Mouse (Mus musculus): Measurements from ENCODE around the gene Ap1b1. TPM values are rescaled to one million over a fixed set of nuclear protein-coding genes. Genes with fewer than 3 reads are reported as not detected.
"Not testable (repeated sequence)": the region's sequence is repeated elsewhere in the genome, so short reads cannot be mapped to it uniquely, and the experiment has no call there.

Gene Ap1b1
- polyA plus RNA-seq, 1 experiment from 2014 or later = 58.6 TPM

GRCm38 (mm10) chr11:5068126-5068971, 81.7 kb downstream of the Ap1b1 start:
- Histone ChIP-seq H3K9me3 (no peaks in the 10 kb centered on the region), H3K27ac (replicated peaks) (no peak overlapping the region), H3K36me3 (replicated peaks) (peaks cover 65% of the 10 kb centered on the region), H3K4me3 (no peak overlapping the region), H3K27me3 (replicated peaks; ENCODE audit: low read depth, poor library complexity, severe bottlenecking) (peaks cover 18% of the 10 kb centered on the region), H3K4me1 (peaks cover 20% of the 10 kb centered on the region)
- no peak for DNase-seq (ENCODE audit: low spot score)
- WGBS = 87% methylated on average over 9 of the region's 9 CpGs

DNA sequence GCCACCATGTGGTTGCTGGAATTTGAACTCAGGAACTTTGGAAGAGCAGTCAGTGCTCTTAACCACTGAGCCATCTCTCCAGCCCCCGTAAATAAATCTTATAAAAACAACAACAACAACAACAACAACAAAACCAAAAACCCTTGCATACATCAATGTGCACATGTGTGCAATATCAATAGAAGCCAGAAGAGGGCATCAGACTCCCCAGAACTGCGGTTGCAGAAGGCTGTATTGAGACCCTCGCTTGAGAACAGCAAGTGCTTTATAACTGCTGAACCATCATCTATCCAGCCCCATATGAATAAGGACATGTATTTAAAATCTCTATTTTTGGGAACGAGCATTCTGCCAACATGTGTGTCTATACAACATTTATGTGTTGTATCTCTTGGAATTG, 88.3 kb downstream of the Ap1b1 start:
- WGBS = 73% methylated on average over 4 of the region's 4 CpGs
- no peaks in the 10 kb centered on the region for H3K9me3 ChIP-seq
- DNase-seq (ENCODE audit: low spot score) = no peak
- H3K4me1 ChIP-seq = no peaks in the 10 kb centered on the region
- H3K4me3 ChIP-seq = no peak overlapping the region
- no peak overlapping the region for H3K27ac ChIP-seq (replicated peaks)
- no peaks in the 10 kb centered on the region for H3K27me3 ChIP-seq (replicated peaks; ENCODE audit: low read depth, poor library complexity, severe bottlenecking)
- H3K36me3 ChIP-seq (replicated peaks) = peaks cover 92% of the 10 kb centered on the region

GRCm38 (mm10) chr11:5075760-5076159, 89.1 kb downstream of the Ap1b1 start:
- peaks cover 92% of the 10 kb centered on the region for H3K36me3 ChIP-seq (replicated peaks)

GRCm38 (mm10) chr11:5076843-5077242, 90.2 kb downstream of the Ap1b1 start:
- H3K36me3 ChIP-seq (replicated peaks) = peaks cover 92% of the 10 kb centered on the region
- not testable (repeated sequence) for H3K4me1 ChIP-seq; H3K9me3 ChIP-seq; H3K27ac ChIP-seq (replicated peaks); DNase-seq (ENCODE audit: low spot score); H3K27me3 ChIP-seq (replicated peaks; ENCODE audit: low read depth, poor library complexity, severe bottlenecking); H3K4me3 ChIP-seq
- WGBS = 91% methylated on average over 4 of the region's 5 CpGs

More at GRCm38 (mm10) chr11:5075760-5076159, 89.1 kb downstream of the Ap1b1 start:
- DNase-seq (ENCODE audit: low spot score) = no peak
- Histone ChIP-seq H3K4me1 (no peaks in the 10 kb centered on the region), H3K27ac (replicated peaks) (no peak overlapping the region), H3K4me3 (no peak overlapping the region), H3K27me3 (replicated peaks; ENCODE audit: low read depth, poor library complexity, severe bottlenecking) (no peaks in the 10 kb centered on the region), H3K9me3 (no peaks in the 10 kb centered on the region)

GRCm38 (mm10) chr11:5089147-5089546, 102.5 kb downstream of the Ap1b1 start:
- WGBS = 96% methylated on average over 1 of the region's 1 CpGs
- Histone ChIP-seq H3K4me3 (no peak overlapping the region), H3K27me3 (replicated peaks; ENCODE audit: low read depth, poor library complexity, severe bottlenecking) (no peaks in the 10 kb centered on the region), H3K4me1 (no peaks in the 10 kb centered on the region), H3K9me3 (no peaks in the 10 kb centered on the region), H3K36me3 (replicated peaks) (peaks cover 99% of the 10 kb centered on the region), H3K27ac (replicated peaks) (no peak overlapping the region)
- DNase-seq (ENCODE audit: low spot score) = no peak

- H3K4me3 ChIP-seq = no peak overlapping the region
- H3K4me1 ChIP-seq = peaks cover 10% of the 10 kb centered on the region
- no peak for DNase-seq (ENCODE audit: low spot score)
- 66% methylated on average over 2 of the region's 2 CpGs for WGBS
- peaks cover 94% of the 10 kb centered on the region for H3K36me3 ChIP-seq (replicated peaks)
- no peaks in the 10 kb centered on the region for H3K9me3 ChIP-seq
- no peaks in the 10 kb centered on the region for H3K27me3 ChIP-seq (replicated peaks; ENCODE audit: low read depth, poor library complexity, severe bottlenecking)
- H3K27ac ChIP-seq (replicated peaks) = no peak overlapping the region
Measured at GRCm38 (mm10) chr11:5091706-5092105, 105.1 kb downstream of the Ap1b1 start.

Small RNA genes within 50 kb of the gene (microRNA-seq; reads per million reads assigned to microRNA genes)
- gene Gm47296 = 0.91 reads per million

Other genes starting within 250 kb of the Ap1b1 start
- gene Cabp7, start 240.0 kb upstream of the Ap1b1 start, polyA plus RNA-seq (2016; fragmentation: Nextera tagmentation; extraction: Ambion mirVana) = 0.19 and 0.57 TPM in 2 replicates
- 68.1 and 68.7 TPM in 2 replicates for gene Nf2, start 137.3 kb upstream of the Ap1b1 start, polyA plus RNA-seq (2016; fragmentation: Nextera tagmentation; extraction: Ambion mirVana)
- gene Nipsnap1, start 112.9 kb upstream of the Ap1b1 start, polyA plus RNA-seq (2016; fragmentation: Nextera tagmentation; extraction: Ambion mirVana) = 88.1 and 91.7 TPM in 2 replicates
- gene Thoc5, start 91.5 kb upstream of the Ap1b1 start, polyA plus RNA-seq (2016; fragmentation: Nextera tagmentation; extraction: Ambion mirVana) = 52.1 and 52.9 TPM in 2 replicates
- gene Nefh, start 38.8 kb upstream of the Ap1b1 start, polyA plus RNA-seq (2016; fragmentation: Nextera tagmentation; extraction: Ambion mirVana) = 0.14 and 0.25 TPM in 2 replicates
- 0.54 and 0.56 TPM in 2 replicates for gene Rasl10a, start 71.3 kb downstream of the Ap1b1 start, polyA plus RNA-seq (2016; fragmentation: Nextera tagmentation; extraction: Ambion mirVana)
- gene Gas2l1, start 78.5 kb downstream of the Ap1b1 start, polyA plus RNA-seq (2016; fragmentation: Nextera tagmentation; extraction: Ambion mirVana) = 25.3 and 25.7 TPM in 2 replicates
- 30.8 and 31.9 TPM in 2 replicates for gene Rhbdd3, start 112.1 kb downstream of the Ap1b1 start, polyA plus RNA-seq (2016; fragmentation: Nextera tagmentation; extraction: Ambion mirVana)
- gene Ewsr1, start 112.4 kb downstream of the Ap1b1 start, polyA plus RNA-seq (2016; fragmentation: Nextera tagmentation; extraction: Ambion mirVana) = 961 and 969 TPM in 2 replicates
- 13.1 and 24.6 TPM in 2 replicates for gene Emid1, start 165.4 kb downstream of the Ap1b1 start, polyA plus RNA-seq (2016; fragmentation: Nextera tagmentation; extraction: Ambion mirVana)